Mouse (Mus musculus) testis, adult 2 months (tissue): Measurements from ENCODE around the gene Col19a1.

ENCODE experiments used
- CTCF ChIP-seq: fragments of 200-500 bp; IDR thresholded peaks from 2 replicates; pipeline ENCODE4 v1.5.1; 2012; ENCODE audit warnings: low read depth, mild to moderate bottlenecking, inconsistent platforms, low read length, moderate library complexity; ENCODE audit not compliant: control insufficient read depth, insufficient read depth, insufficient replicate concordance
- POLR2A ChIP-seq: fragments of 200-500 bp; IDR thresholded peaks from 2 replicates; pipeline ENCODE4 v1.6.1; 2012; ENCODE audit warnings: low read depth, mild to moderate bottlenecking, inconsistent platforms, low read length, moderate library complexity; ENCODE audit not compliant: control insufficient read depth

DNA sequence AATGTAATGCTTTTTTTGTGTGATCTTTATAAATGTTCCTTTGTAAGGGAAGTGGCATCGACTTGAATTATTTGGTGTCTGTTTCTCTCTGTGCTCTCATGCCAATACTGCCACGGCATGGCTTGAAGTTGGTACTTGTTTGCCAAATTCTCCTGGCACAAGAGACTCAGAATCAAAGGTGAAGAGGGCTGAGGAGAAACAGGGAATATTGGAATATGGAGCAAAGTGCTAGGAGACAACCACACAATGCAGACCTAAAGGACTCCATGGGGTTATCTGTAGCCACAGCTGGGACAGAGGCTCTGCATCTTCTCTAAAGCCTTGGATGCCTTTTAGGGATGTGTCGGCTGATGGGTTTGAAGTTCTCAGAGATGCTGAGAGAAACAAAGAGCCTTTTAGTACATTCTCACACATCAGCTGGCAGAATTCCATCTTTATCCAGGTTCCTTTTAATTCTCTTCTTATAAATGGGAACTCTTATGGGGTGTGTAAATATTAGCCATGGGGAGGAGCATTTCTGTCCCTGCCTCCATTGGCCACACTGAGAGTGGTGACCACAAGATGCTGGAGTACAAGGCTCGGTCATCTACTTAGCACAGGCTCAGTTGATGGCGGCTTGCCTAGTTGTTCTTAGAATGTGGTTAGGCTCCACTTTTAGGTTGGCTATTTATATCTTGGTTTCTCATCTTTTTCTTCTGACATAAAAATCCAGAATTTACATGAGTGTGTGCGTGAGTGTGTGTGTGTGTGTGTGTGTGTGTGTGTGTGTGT lies 360.1 kb downstream of the Col19a1 start:
- no peak for TF ChIP-seq CTCF
- TF ChIP-seq POLR2A: no peak
